Mouse (Mus musculus) adrenal gland, postnatal 36 days (tissue): Measurements from ENCODE around the gene Fibin. TPM values are rescaled to one million over a fixed set of nuclear protein-coding genes. Genes with fewer than 3 reads are reported as not detected.

Experiments used
- DNase-seq, 2 experiments: peaks; one replicate each; pipeline ENCODE4 v3.0.0; 2021; ENCODE audit warnings: mixed read lengths in 1 of 2
- total RNA-seq, 2 experiments: library from RNA; stranded (reverse); gene quantifications; 2 replicates each; pipeline ENCODE4 v1.2.3; 2021

Gene Fibin
- total RNA-seq, 2 experiments from 2014 or later: 6.2 to 7.8 TPM

DNA sequence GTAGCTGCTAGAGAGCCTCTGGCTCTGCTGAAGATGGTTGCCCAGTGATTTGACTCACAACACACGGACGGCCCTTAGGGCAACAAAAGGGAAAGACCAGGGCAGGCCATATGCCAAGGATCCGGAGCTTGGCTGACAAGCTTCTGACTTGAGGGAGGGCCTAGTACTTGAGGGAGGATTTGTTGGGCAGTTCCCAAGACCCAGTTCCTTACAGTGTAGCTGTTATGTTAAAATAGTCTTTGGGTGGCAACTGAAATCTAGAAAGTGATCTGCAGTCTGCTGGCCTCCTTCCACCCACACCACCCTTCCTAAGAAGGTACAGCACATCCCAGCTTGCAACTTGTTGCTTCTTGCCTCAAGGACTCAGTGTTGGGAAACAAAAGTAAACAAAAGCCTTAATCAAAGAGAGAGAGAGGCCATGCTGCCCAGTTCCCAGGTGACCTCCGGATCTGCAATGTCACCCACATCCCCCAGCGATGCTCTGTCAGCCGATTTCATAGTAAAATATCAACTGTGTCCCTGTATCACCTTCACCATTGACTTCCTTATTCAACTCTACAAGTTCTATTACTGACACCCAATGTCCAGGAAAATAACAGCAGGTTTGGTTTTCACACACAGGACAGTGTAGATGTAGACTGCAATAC lies 48.4 kb downstream of the Fibin start, which contains the start of gene Bbox1:
Bbox1 (minus strand) TSS at position 52 of the 647 bp plus-strand sequence.
- DNase-seq: peak in 1 of 2 experiments; percentile 37

GRCm38 (mm10) chr2:110314074-110314473 lies 48.9 kb downstream of the Fibin start:
- no peak for DNase-seq

DNA sequence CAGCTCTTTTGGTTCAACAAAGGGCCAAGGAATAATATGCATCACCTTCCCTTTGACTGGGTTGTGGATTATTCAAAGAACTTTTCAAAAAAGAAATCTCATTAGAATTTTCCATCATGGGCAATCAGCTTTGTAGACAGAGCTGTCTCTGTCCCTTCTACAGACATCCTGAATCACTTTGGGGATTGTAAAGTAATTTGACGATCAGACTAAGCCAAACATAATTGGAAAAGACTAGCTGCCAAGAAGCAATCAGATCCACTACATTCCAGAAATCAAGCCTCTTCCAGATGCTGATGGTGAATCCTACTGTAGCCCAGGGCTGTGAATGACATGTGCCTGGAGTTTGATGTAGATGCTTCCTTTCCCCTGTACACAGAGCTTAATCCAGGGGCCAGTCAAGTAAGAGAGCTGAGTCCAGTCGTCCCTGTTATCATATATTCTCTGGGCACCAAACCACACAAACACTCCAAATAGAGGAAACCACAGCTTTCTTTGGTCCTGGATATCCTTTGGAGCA lies 49.6 kb downstream of the Fibin start:
- DNase-seq: no peak

Other genes with a start within 250 kb of the Fibin start
- not detected for gene Bbox1, start 48.6 kb downstream of the Fibin start, total RNA-seq
- gene Slc5a12, start 234.1 kb upstream of the Fibin start, total RNA-seq: not detected